Mouse (Mus musculus): ENCODE measurements around the gene Ppfia1.

- TF ChIP-seq CTCF (IDR thresholded peaks at IDR 0.05; ENCODE audit: low read depth) (peak; percentile 76), EP300 (IDR thresholded peaks at IDR 0.05; ENCODE audit: low read depth) (no peak)
Observed at GRCm38 (mm10) chr7:144583619-144584018, 30.1 kb upstream of the Ppfia1 start.
